15 mouse cellular contexts compared by ENCODE assay signal in the genomic region with DNA sequence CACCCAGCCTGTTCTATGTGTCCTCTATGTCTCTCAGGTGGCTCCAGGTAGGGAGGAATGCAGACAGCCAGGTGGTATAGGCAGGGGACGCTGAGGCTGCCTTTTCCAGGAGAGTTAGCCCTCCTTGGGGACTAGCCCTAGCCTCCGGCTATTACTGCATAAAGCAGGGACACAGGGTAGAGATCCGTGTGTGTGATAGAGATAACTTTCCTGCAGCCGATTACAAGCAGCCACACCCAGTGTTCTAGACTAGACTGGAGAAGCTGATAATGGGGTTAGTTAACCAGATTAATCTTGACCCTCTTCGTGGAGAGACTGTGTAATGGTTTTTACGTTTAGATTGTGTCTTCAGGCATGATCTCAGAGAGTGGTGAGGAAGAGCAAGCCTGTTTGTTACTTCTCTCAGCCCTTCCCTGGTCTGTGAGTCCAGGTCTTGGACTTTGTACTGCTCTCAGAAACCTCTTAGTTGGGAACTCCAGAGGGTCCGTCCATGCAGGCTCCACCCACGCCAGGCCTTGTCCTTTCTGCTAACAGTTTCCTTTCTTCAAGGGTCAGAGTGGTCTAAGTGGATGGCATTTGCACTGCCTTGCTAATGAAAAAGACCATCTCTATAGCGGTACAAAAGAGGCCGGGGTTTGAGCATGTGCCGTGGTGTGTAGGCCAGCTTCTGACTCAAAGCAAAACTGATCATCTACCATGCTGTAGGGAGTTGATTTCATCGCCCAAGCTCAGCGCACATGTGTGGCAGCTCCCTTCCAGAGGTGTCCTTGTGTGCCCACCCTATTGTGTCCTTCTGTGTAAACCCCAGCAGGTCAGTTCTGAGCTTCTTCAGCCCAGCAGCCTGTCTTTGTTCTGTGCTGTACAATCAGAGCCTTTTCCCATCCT. TPM values are rescaled to one million over a fixed set of nuclear protein-coding genes. Genes with fewer than 3 reads are reported as not detected.
DNase-seq lines count a peak whose midpoint lies in the region; ATAC-seq lines count a peak whose summit lies in the region.
"Had no signal": no experiment of that assay in that cellular context is flagged by ENCODE, and none has a peak within 500 bp of the region (broad histone marks: within the 10 kb centered on the region; RNA-seq: fewer than 3 reads in every experiment).

No protein-coding gene starts in this region.

- no peaks in the 10 kb centered on the region for H3K9me3 ChIP-seq in kidney, embryonic 14.5 days (ENCODE audit: control insufficient read depth, low read length)
- H3K9me3 ChIP-seq: lung, embryonic 15.5 days; stomach, embryonic 15.5 days had no signal

- H3K4me2 ChIP-seq in kidney, embryonic 14.5 days (replicated peaks; ENCODE audit: low read depth, low read length) = no peak overlapping the region
- H3K4me2 ChIP-seq: hindbrain, embryonic 14.5 days; lung, embryonic 15.5 days; stomach, embryonic 15.5 days had no signal

- H3K36me3 ChIP-seq in kidney, embryonic 14.5 days (ENCODE audit: control insufficient read depth, insufficient read depth, low read length) = peaks cover 20% of the 10 kb centered on the region
- H3K36me3 ChIP-seq: stomach, embryonic 15.5 days had no signal

- no peak for ATAC-seq in kidney, embryonic 14.5 days (ENCODE audit: low FRiP score, low TSS enrichment)
- ATAC-seq in megakaryocyte-erythroid progenitor cell, adult 5-6 weeks (replicated peaks; ENCODE audit: low FRiP score, low TSS enrichment, poor library complexity, severe bottlenecking) = peak; percentile 46

- WGBS in kidney, embryonic 14.5 days = 81% methylated on average over 13 of the region's 13 CpGs

- no peak overlapping the region for H3K9ac ChIP-seq in kidney, embryonic 14.5 days (ENCODE audit: low read depth, low read length)
- H3K9ac ChIP-seq: hindbrain, embryonic 14.5 days; lung, embryonic 15.5 days; stomach, embryonic 15.5 days had no signal

- no peak overlapping the region for H3K4me3 ChIP-seq in kidney, embryonic 14.5 days (ENCODE audit: low read length)
- H3K4me3 ChIP-seq: erythroblast, embryonic 14.5 days; heart, adult 2 months; lung, embryonic 15.5 days; stomach, embryonic 15.5 days had no signal

- DNase-seq in kidney, adult 18-20 months = peak; percentile 13
- DNase-seq in ZHBTc4 (ENCODE audit: low read depth, low spot score) = peak; percentile 84
- DNase-seq in kidney, postnatal 36 days = peak; percentile 54 to 55
- DNase-seq in urinary bladder, postnatal 25 days (ENCODE audit: low spot score) = no peak
- no peak for DNase-seq in layer of hippocampus, adult 18-20 months (ENCODE audit: low spot score in 2 of 2)
- no peak for DNase-seq in layer of hippocampus, postnatal 25 days (ENCODE audit: extremely low spot score in 1 of 2, low spot score in 1 of 2)
- DNase-seq: cerebellum, adult 18-20 months; heart, adult 2 months; right cerebral cortex, postnatal 25 days had no signal

- no peaks in the 10 kb centered on the region for H3K27me3 ChIP-seq in kidney, embryonic 14.5 days (ENCODE audit: control insufficient read depth, insufficient read depth, low read length)
- H3K27me3 ChIP-seq: lung, embryonic 15.5 days; stomach, embryonic 15.5 days had no signal

- H3K4me1 ChIP-seq in kidney, embryonic 14.5 days (ENCODE audit: control insufficient read depth, insufficient read depth, low read length) = peaks cover 19% of the 10 kb centered on the region; the same call in 1 of the 2 replicates

- H3K27ac ChIP-seq in kidney, embryonic 14.5 days (ENCODE audit: low read depth, low read length) = no peak overlapping the region
- H3K27ac ChIP-seq: hindbrain, embryonic 14.5 days; lung, embryonic 15.5 days; stomach, embryonic 15.5 days had no signal

RNA-seq across cellular contexts. Expression of a gene that starts 4.2 kb away (rescaled TPM):
- 12.1 and 23.8 TPM in 2 replicates for polyA plus RNA-seq in kidney, embryonic 14.5 days (2014; fragmentation: Nextera tagmentation; extraction: Ambion mirVana)
- 9.0 and 15.4 TPM in 2 replicates for total RNA-seq in megakaryocyte-erythroid progenitor cell, adult 5-6 weeks (2014; fragmentation: Nextera tagmentation)
- total RNA-seq in megakaryocyte-erythroid progenitor cell, adult 5-6 weeks (2017) = 11.8 and 13.6 TPM in 2 replicates
- 1 to 10 TPM; 8.2 to 8.8 TPM for total RNA-seq in layer of hippocampus, adult 18-20 months (2021)
- 10 to 100 TPM in 1 of 2 experiments, 1 to 10 TPM in 1; 9.5 to 10.3 TPM for total RNA-seq in layer of hippocampus, postnatal 25 days (2021)

Comparison
In these comparisons a context has a peak if more than half of its experiments do, and no peak if none do; other contexts are left out.
1. DNase-seq: peak in kidney, adult 18-20 months (single experiment), ZHBTc4 (single experiment) and kidney, postnatal 36 days (2 of 2); none in urinary bladder, postnatal 25 days (single experiment), layer of hippocampus, adult 18-20 months (0 of 2) and layer of hippocampus, postnatal 25 days (0 of 2).